Mouse (Mus musculus) hindbrain, embryonic 15.5 days (tissue): ENCODE measurements around the gene Ccdc120. TPM values are rescaled to one million over a fixed set of nuclear protein-coding genes. Genes with fewer than 3 reads are reported as not detected.
"Not testable (repeated sequence)": the region's sequence is repeated elsewhere in the genome, so short reads cannot be mapped to it uniquely, and the experiment has no call there.

Source experiments
- ATAC-seq: fragments of 200-750 bp; cut with Nextera tagmentation; 2 replicates; pipeline ENCODE4 v1.8.0; 2017; ENCODE audit warnings: low read depth, moderate number of reproducible peaks, moderate TSS enrichment; ENCODE audit not compliant: low FRiP score
- H3K27ac ChIP-seq: fragments of 300-500 bp; sonication (generic); replicated peaks from 2 replicates; pipeline ENCODE4 v1.5.1; 2015; ENCODE audit warnings: mild to moderate bottlenecking, inconsistent platforms
- H3K27me3 ChIP-seq: fragments of 300-500 bp; sonication (generic); 2 replicates; pipeline ENCODE4 v1.6.1; 2015; ENCODE audit warnings: control low read depth, inconsistent platforms
- H3K36me3 ChIP-seq: fragments of 300-500 bp; sonication (generic); 2 replicates; pipeline ENCODE4 v1.6.1; 2015; ENCODE audit warnings: control low read depth, inconsistent platforms
- H3K4me1 ChIP-seq: fragments of 300-500 bp; sonication (generic); replicated peaks from 2 replicates; pipeline ENCODE4 v1.6.1; 2015; ENCODE audit warnings: control low read depth, inconsistent platforms
- H3K4me2 ChIP-seq: fragments of 300-500 bp; sonication (generic); 2 replicates; pipeline ENCODE4 v1.6.1; 2015; ENCODE audit warnings: moderate library complexity, mild to moderate bottlenecking, inconsistent platforms
- H3K4me3 ChIP-seq: fragments of 300-500 bp; sonication (generic); 2 replicates; pipeline ENCODE4 v1.5.1; 2015; ENCODE audit warnings: mild to moderate bottlenecking, inconsistent platforms
- H3K9ac ChIP-seq: fragments of 300-500 bp; sonication (generic); 2 replicates; pipeline ENCODE4 v1.6.1; 2015; ENCODE audit warnings: inconsistent platforms
- H3K9me3 ChIP-seq: fragments of 300-500 bp; sonication (generic); 2 replicates; pipeline ENCODE4 v1.6.1; 2016; ENCODE audit warnings: control low read depth, inconsistent platforms
- WGBS: fragments of 180-500 bp; shearing (Covaris S2); methylation state at CpG from one replicate; pipeline ENCODE4 v1.1.7; 2015; 5-methylcytosine and 5-hydroxymethylcytosine counted together
- polyA plus RNA-seq: library from polyadenylated mRNA; unstranded; fragments of >200 nt; fragmentation: Nextera tagmentation; extraction: Ambion mirVana; gene quantifications from 2 replicates; pipeline ENCODE4 v1.2.1, GENCODE M21; 2015

Gene Ccdc120
- polyA plus RNA-seq, 1 experiment from 2014 or later: 66.1 TPM

GRCm38 (mm10) chrX:7722282-7722611 is 28.5 kb downstream of the Ccdc120 start:
- 22% methylated on average over 11 of the region's 11 CpGs for WGBS
- H3K4me1 ChIP-seq: peaks cover 7% of the 10 kb centered on the region

GRCm38 (mm10) chrX:7721514-7722281 is 29.0 kb downstream of the Ccdc120 start, which contains the start of gene Gm45208:
Gene Gm45208 (plus strand): TSS chrX:7722245.
- Histone ChIP-seq H3K36me3 (no peaks in the 10 kb centered on the region), H3K9me3 (no peaks in the 10 kb centered on the region), H3K4me2 (peak within 1 kb of the TSS; percentile 67), H3K4me1 (peaks cover 7% of the 10 kb centered on the region), H3K27ac (peak within 1 kb of the TSS; percentile 95), H3K4me3 (peak within 1 kb of the TSS; percentile 54), H3K9ac (peak within 1 kb of the TSS; percentile 50), H3K27me3 (no peaks in the 10 kb centered on the region)
- peak; percentile 91 for ATAC-seq
- 22% methylated on average over 22 of the region's 22 CpGs for WGBS

More at GRCm38 (mm10) chrX:7722282-7722611, 28.5 kb downstream of the Ccdc120 start:
- peak overlapping the region; percentile 95 for H3K27ac ChIP-seq
- peak overlapping the region; percentile 67 for H3K4me2 ChIP-seq
- ATAC-seq: peak; percentile 51; the same call in 1 of the 2 replicates
- no peaks in the 10 kb centered on the region for H3K27me3 ChIP-seq
- 0 out of 2 replicates have a peak, but pooled peaks cover 4% of the 10 kb centered on the region for H3K36me3 ChIP-seq
- H3K9ac ChIP-seq: peak overlapping the region; percentile 50
- peak overlapping the region; percentile 54 for H3K4me3 ChIP-seq
- H3K9me3 ChIP-seq: no peaks in the 10 kb centered on the region

DNA sequence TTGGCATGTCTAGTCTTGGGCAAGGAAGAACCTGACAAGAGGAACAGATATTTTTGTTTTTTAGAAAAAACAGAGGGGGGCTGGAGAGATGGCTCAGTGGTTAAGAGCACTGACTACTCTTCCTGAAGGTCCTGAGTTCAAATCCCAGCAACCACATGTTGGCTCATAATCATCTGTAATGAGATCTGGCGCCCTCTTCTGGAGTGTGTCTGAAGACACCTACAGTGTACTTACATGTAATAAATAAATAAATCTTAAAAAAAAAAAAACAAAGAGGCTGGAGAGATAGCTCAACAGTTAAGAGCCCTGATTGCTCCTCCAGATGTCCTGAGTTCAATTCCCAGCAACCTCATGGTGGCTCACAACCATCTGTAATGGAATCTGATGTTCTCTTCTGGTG is 34.6 kb downstream of the Ccdc120 start:
- ATAC-seq, H3K9me3 ChIP-seq, H3K4me1 ChIP-seq, H3K4me2 ChIP-seq, H3K27ac ChIP-seq, H3K36me3 ChIP-seq, H3K9ac ChIP-seq, H3K4me3 ChIP-seq, H3K27me3 ChIP-seq: not testable (repeated sequence)
- 57% methylated on average over 1 of the region's 1 CpGs for WGBS

GRCm38 (mm10) chrX:7714135-7714899 is 36.4 kb downstream of the Ccdc120 start, which contains the start of gene Wdr45:
Gene Wdr45 (plus strand): TSS chrX:7714333.
- not testable (repeated sequence) for H3K27me3 ChIP-seq, H3K9me3 ChIP-seq, H3K4me1 ChIP-seq, H3K36me3 ChIP-seq
- peak within 1 kb of the TSS; percentile 52 for H3K4me2 ChIP-seq
- peak within 1 kb of the TSS; percentile 35 for H3K4me3 ChIP-seq
- ATAC-seq: peak; percentile 97
- 0 out of 2 replicates have a peak within 1 kb of the TSS, but pooled peaks have one; percentile 37 for H3K9ac ChIP-seq
- H3K27ac ChIP-seq: peak within 1 kb of the TSS; percentile 61; the same call in 1 of the 2 replicates
- WGBS: 17% methylated on average over 36 of the region's 60 CpGs

- not testable (repeated sequence) for H3K27me3 ChIP-seq, H3K4me1 ChIP-seq, H3K9me3 ChIP-seq, H3K36me3 ChIP-seq, ATAC-seq
- Histone ChIP-seq H3K27ac (peak overlapping the region; percentile 48; the same call in 1 of the 2 replicates), H3K4me2 (peak overlapping the region; percentile 52), H3K4me3 (peak overlapping the region; percentile 35), H3K9ac (0 out of 2 replicates have a peak overlapping the region, but pooled peaks have one; percentile 37)
- 40% methylated on average over 5 of the region's 12 CpGs for WGBS
Observed at GRCm38 (mm10) chrX:7713764-7714134, 37.0 kb downstream of the Ccdc120 start.

- Histone ChIP-seq H3K27me3 (no peaks in the 10 kb centered on the region), H3K4me1 (peaks cover 12% of the 10 kb centered on the region), H3K9me3 (no peaks in the 10 kb centered on the region), H3K36me3 (no peaks in the 10 kb centered on the region), H3K4me3 (peak within 1 kb of the TSS; percentile 58), H3K4me2 (peak within 1 kb of the TSS; percentile 60), H3K9ac (peak within 1 kb of the TSS; percentile 51), H3K27ac (peak within 1 kb of the TSS; percentile 69)
- WGBS: 18% methylated on average over 33 of the region's 33 CpGs
- peak; percentile 96 for ATAC-seq
Observed at GRCm38 (mm10) chrX:7696954-7697381, 53.7 kb downstream of the Ccdc120 start, which contains the start of gene Gpkow. Gene Gpkow (plus strand): TSS chrX:7697131.

- H3K9me3 ChIP-seq: no peaks in the 10 kb centered on the region
- WGBS: 42% methylated on average over 6 of the region's 6 CpGs
- no peak; the same call in 1 of the 2 replicates for ATAC-seq
- H3K27me3 ChIP-seq: no peaks in the 10 kb centered on the region
- no peak overlapping the region for H3K9ac ChIP-seq
- H3K4me3 ChIP-seq: peak overlapping the region; percentile 58
- no peaks in the 10 kb centered on the region for H3K36me3 ChIP-seq
- 0 out of 2 replicates have a peak overlapping the region, but pooled peaks have one; percentile 13 for H3K27ac ChIP-seq
- peaks cover 12% of the 10 kb centered on the region for H3K4me1 ChIP-seq
- H3K4me2 ChIP-seq: peak overlapping the region; percentile 45
Observed at GRCm38 (mm10) chrX:7696520-7696919, 54.2 kb downstream of the Ccdc120 start.

- no peak for ATAC-seq
- WGBS: 38% methylated on average over 4 of the region's 4 CpGs
- Histone ChIP-seq H3K4me3 (no peak overlapping the region), H3K9ac (no peak overlapping the region), H3K27ac (no peak overlapping the region), H3K27me3 (no peaks in the 10 kb centered on the region), H3K4me1 (peaks cover 3% of the 10 kb centered on the region; the same call in 1 of the 2 replicates), H3K9me3 (no peaks in the 10 kb centered on the region), H3K36me3 (no peaks in the 10 kb centered on the region), H3K4me2 (no peak overlapping the region)
Observed at GRCm38 (mm10) chrX:7692862-7693261, 57.8 kb downstream of the Ccdc120 start.

DNA sequence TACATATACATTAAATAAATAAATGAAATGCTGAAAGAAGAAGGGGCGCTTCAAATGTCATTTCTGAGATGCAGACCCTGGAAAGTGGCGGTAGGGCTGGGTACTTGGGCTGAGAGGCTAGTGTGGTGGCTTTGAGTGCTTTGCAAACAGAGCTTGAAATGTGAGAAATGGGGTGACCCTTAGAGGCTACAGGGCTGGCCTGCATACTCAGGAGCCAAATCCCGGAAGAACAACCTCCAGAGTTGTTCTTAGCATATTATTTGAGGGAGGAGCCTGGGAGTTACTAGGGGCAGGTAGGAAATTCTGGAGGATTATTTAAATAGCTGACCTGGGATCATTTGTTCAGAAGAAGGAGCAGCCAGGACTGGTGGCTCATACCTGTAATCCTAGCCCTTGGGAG is 60.2 kb downstream of the Ccdc120 start:
- Histone ChIP-seq H3K4me2 (no peak overlapping the region), H3K36me3 (no peaks in the 10 kb centered on the region), H3K27me3 (no peaks in the 10 kb centered on the region), H3K9me3 (no peaks in the 10 kb centered on the region), H3K27ac (no peak overlapping the region), H3K9ac (no peak overlapping the region), H3K4me3 (no peak overlapping the region), H3K4me1 (no peaks in the 10 kb centered on the region)
- ATAC-seq: no peak
- 64% methylated on average over 3 of the region's 3 CpGs for WGBS

- Histone ChIP-seq H3K9ac (no peak overlapping the region), H3K4me1 (no peaks in the 10 kb centered on the region), H3K27me3 (no peaks in the 10 kb centered on the region), H3K9me3 (no peaks in the 10 kb centered on the region), H3K4me3 (no peak overlapping the region), H3K36me3 (no peaks in the 10 kb centered on the region), H3K4me2 (no peak overlapping the region), H3K27ac (no peak overlapping the region)
- 93% methylated on average over 2 of the region's 2 CpGs for WGBS
- no peak for ATAC-seq
Observed at GRCm38 (mm10) chrX:7688321-7688720, 62.4 kb downstream of the Ccdc120 start.
